In genomic region chr17:85692594-85692993, GRCm38 (mm10) we compare ENCODE assay signal across 16 mouse cellular contexts. TPM values are rescaled to one million over a fixed set of nuclear protein-coding genes. Genes with fewer than 3 reads are reported as not detected.
DNase-seq lines count a peak whose midpoint lies in the region; ATAC-seq lines count a peak whose summit lies in the region.
"Had no signal": no experiment of that assay in that cellular context is flagged by ENCODE, and none has a peak within 500 bp of the region (broad histone marks: within the 10 kb centered on the region; RNA-seq: fewer than 3 reads in every experiment).

No protein-coding gene starts in this region.

- H3K4me3 ChIP-seq in forebrain, embryonic 11.5 days (ENCODE audit: low read depth, low read length) = peak overlapping the region; percentile 6
- no peak overlapping the region for H3K4me3 ChIP-seq in forebrain, embryonic 14.5 days (ENCODE audit: low read depth, low read length)
- H3K4me3 ChIP-seq in embryonic facial prominence, embryonic 14.5 days (ENCODE audit: low read depth, low read length) = peak overlapping the region; percentile 66

- peaks cover 7% of the 10 kb centered on the region for H3K4me1 ChIP-seq in forebrain, embryonic 11.5 days (replicated peaks; ENCODE audit: control insufficient read depth, insufficient read depth, low read length)
- H3K4me1 ChIP-seq in forebrain, embryonic 14.5 days (ENCODE audit: control insufficient read depth, insufficient read depth, low read length) = peaks cover 3% of the 10 kb centered on the region; the same call in 1 of the 2 replicates
- H3K4me1 ChIP-seq in embryonic facial prominence, embryonic 14.5 days (ENCODE audit: control insufficient read depth, insufficient read depth, low read length) = peaks cover 13% of the 10 kb centered on the region; the same call in 1 of the 2 replicates

- ATAC-seq in forebrain, embryonic 11.5 days (replicated peaks; ENCODE audit: low FRiP score) = no peak
- ATAC-seq in forebrain, embryonic 14.5 days = no peak
- no peak for ATAC-seq in embryonic facial prominence, embryonic 14.5 days (ENCODE audit: low read depth)
- ATAC-seq in monocyte, adult 5-6 weeks (replicated peaks; ENCODE audit: insufficient number of reproducible peaks, low FRiP score, low TSS enrichment, poor library complexity, severe bottlenecking) = no peak
- no peak for ATAC-seq in erythroblast, adult 5-6 weeks (replicated peaks; ENCODE audit: low FRiP score, poor library complexity, severe bottlenecking)
- ATAC-seq: forebrain, postnatal 0 days; inflammation-experienced regulatory T-cells, adult 6 months had no signal

- under 1% methylated on average over 23 of the region's 23 CpGs for WGBS in forebrain, embryonic 11.5 days
- 3% methylated on average over 23 of the region's 23 CpGs for WGBS in forebrain, embryonic 14.5 days
- 6% methylated on average over 22 of the region's 23 CpGs for WGBS in embryonic facial prominence, embryonic 14.5 days

- no peak overlapping the region for H3K27ac ChIP-seq in forebrain, embryonic 11.5 days (ENCODE audit: low read depth, low read length)
- no peak overlapping the region for H3K27ac ChIP-seq in forebrain, embryonic 14.5 days (ENCODE audit: low read depth, low read length)
- H3K27ac ChIP-seq in embryonic facial prominence, embryonic 14.5 days (replicated peaks; ENCODE audit: low read depth, low read length) = peak overlapping the region; percentile 87

- H3K9ac ChIP-seq in forebrain, embryonic 11.5 days (ENCODE audit: low read length) = no peak overlapping the region; the same call in 1 of the 2 replicates
- no peak overlapping the region for H3K9ac ChIP-seq in forebrain, embryonic 14.5 days (ENCODE audit: low read length)
- H3K9ac ChIP-seq in embryonic facial prominence, embryonic 14.5 days (ENCODE audit: low read depth, low read length) = peak overlapping the region; percentile 92
- H3K9ac ChIP-seq: forebrain, postnatal 0 days had no signal

- no peaks in the 10 kb centered on the region for H3K36me3 ChIP-seq in forebrain, embryonic 11.5 days (ENCODE audit: control insufficient read depth, insufficient read depth, low read length)
- H3K36me3 ChIP-seq in forebrain, embryonic 14.5 days (ENCODE audit: control insufficient read depth, insufficient read depth, low read length) = no peaks in the 10 kb centered on the region
- H3K36me3 ChIP-seq in embryonic facial prominence, embryonic 14.5 days (ENCODE audit: control insufficient read depth, insufficient read depth, low read length) = no peaks in the 10 kb centered on the region

- DNase-seq in forebrain, embryonic 11.5 days (ENCODE audit: low spot score) = peak; percentile 61
- DNase-seq in forebrain, embryonic 14.5 days (ENCODE audit: low spot score) = no peak
- peak; percentile 19 for DNase-seq in kidney, postnatal 10 days
- DNase-seq in kidney, adult 11 months = no peak
- no peak for DNase-seq in embryonic facial prominence, embryonic 14.5 days (ENCODE audit: low spot score)
- peak; percentile 49 for DNase-seq in retina, postnatal 1 day
- DNase-seq: adrenal gland, postnatal 36 days; lung, adult 18-20 months; spleen, adult 18-20 months; thymus, adult 18-20 months had no signal

- H3K4me2 ChIP-seq in forebrain, embryonic 11.5 days (ENCODE audit: low read depth, low read length, severe bottlenecking) = no peak overlapping the region
- no peak overlapping the region for H3K4me2 ChIP-seq in forebrain, embryonic 14.5 days (ENCODE audit: low read length)
- H3K4me2 ChIP-seq in embryonic facial prominence, embryonic 14.5 days (ENCODE audit: low read depth, low read length) = peak overlapping the region; percentile 72

- no peaks in the 10 kb centered on the region; the same call in 1 of the 2 replicates for H3K9me3 ChIP-seq in forebrain, embryonic 11.5 days (ENCODE audit: control insufficient read depth, low read length)
- H3K9me3 ChIP-seq in forebrain, embryonic 14.5 days (replicated peaks; ENCODE audit: control insufficient read depth, low read length) = no peaks in the 10 kb centered on the region; the same call in 1 of the 2 replicates
- H3K9me3 ChIP-seq in embryonic facial prominence, embryonic 14.5 days (ENCODE audit: control insufficient read depth, low read length) = peaks cover 4% of the 10 kb centered on the region; the same call in 1 of the 2 replicates

- H3K27me3 ChIP-seq in forebrain, embryonic 11.5 days (ENCODE audit: control insufficient read depth, insufficient read depth, low read length) = peaks cover 66% of the 10 kb centered on the region
- H3K27me3 ChIP-seq in forebrain, embryonic 14.5 days (replicated peaks; ENCODE audit: control insufficient read depth, insufficient read depth, low read length) = peaks cover 79% of the 10 kb centered on the region
- peaks cover 50% of the 10 kb centered on the region for H3K27me3 ChIP-seq in embryonic facial prominence, embryonic 14.5 days (replicated peaks; ENCODE audit: control insufficient read depth, insufficient read depth, low read length)

RNA-seq across cellular contexts. Expression of gene Six2, which starts 4.5 kb away (rescaled TPM):
- polyA plus RNA-seq in forebrain, embryonic 11.5 days (2014; fragmentation: Nextera tagmentation; extraction: Ambion mirVana) = 12.5 and 12.6 TPM in 2 replicates
- polyA plus RNA-seq in forebrain, embryonic 14.5 days (2014; fragmentation: Nextera tagmentation; extraction: Ambion mirVana) = 0.23 TPM in 2 replicates
- 12.5 and 13.2 TPM in 2 replicates for polyA plus RNA-seq in embryonic facial prominence, embryonic 14.5 days (2014; fragmentation: Nextera tagmentation; extraction: Ambion mirVana)
- total RNA-seq in monocyte, adult 5-6 weeks (2017) = not detected in 3 replicates
- total RNA-seq in erythroblast, adult 5-6 weeks (2015; ENCODE audit: low replicate concordance) = not detected in 2 replicates
- total RNA-seq in erythroblast, adult 5-6 weeks (2017; ENCODE audit: low replicate concordance) = not detected in 2 replicates
- total RNA-seq: adrenal gland, postnatal 36 days; megakaryocyte-erythroid progenitor cell, adult 5-6 weeks had no signal
- polyA plus RNA-seq: gonadal fat pad, adult 2 months; inflammation-experienced regulatory T-cells, adult 6 months had no signal

Comparison
In these comparisons a context has a peak if more than half of its experiments do, and no peak if none do; other contexts are left out.
1. DNase-seq: peak in forebrain, embryonic 11.5 days (single experiment), kidney, postnatal 10 days (single experiment) and retina, postnatal 1 day (single experiment); none in forebrain, embryonic 14.5 days (single experiment), kidney, adult 11 months (single experiment) and embryonic facial prominence, embryonic 14.5 days (single experiment).
2. RNA of gene Six2, which starts 4.5 kb away (polyA plus RNA-seq): 12.5 to 13.2 TPM in embryonic facial prominence, embryonic 14.5 days and 12.5 to 12.6 TPM in forebrain, embryonic 11.5 days; 0.23 TPM in forebrain, embryonic 14.5 days; every median in the first group is over 10 times any median in the second.